Mouse (Mus musculus): ENCODE data around the gene Fam110a. TPM values are rescaled to one million over a fixed set of nuclear protein-coding genes. Genes with fewer than 3 reads are reported as not detected.
A peak's percentile ranks its signal among the peaks of the same experiment; 100 is the strongest.

Gene Fam110a
- polyA plus RNA-seq, 1 experiment from 2014 or later, result 75.2 TPM

- no peak overlapping the region; the same call in 1 of the 2 replicates for H3K9ac ChIP-seq (replicated peaks)
- 6% methylated on average over 22 of the region's 22 CpGs for WGBS
- peaks cover 36% of the 10 kb centered on the region for H3K27me3 ChIP-seq
- peaks cover 19% of the 10 kb centered on the region for H3K4me1 ChIP-seq
- no peaks in the 10 kb centered on the region for H3K9me3 ChIP-seq
- H3K36me3 ChIP-seq, result no peaks in the 10 kb centered on the region
- peak overlapping the region; percentile 38 for H3K4me2 ChIP-seq (replicated peaks)
- H3K27ac ChIP-seq (replicated peaks), result no peak overlapping the region
- H3K4me3 ChIP-seq, result peak overlapping the region; percentile 19
- ATAC-seq (replicated peaks), result peak; percentile 35; the same call in 1 of the 2 replicates
Measured at GRCm38 (mm10) chr2:151994350-151995122, 14.5 kb upstream of the Fam110a start.

GRCm38 (mm10) chr2:151991446-151991845 lies 11.4 kb upstream of the Fam110a start:
- WGBS, result 38% methylated on average over 5 of the region's 5 CpGs
- ATAC-seq (replicated peaks), result no peak
- peaks cover 16% of the 10 kb centered on the region for H3K27me3 ChIP-seq

GRCm38 (mm10) chr2:151990985-151991394 lies 11.0 kb upstream of the Fam110a start:
- WGBS, result 17% methylated on average over 1 of the region's 1 CpGs
- ATAC-seq (replicated peaks), result peak; percentile 60
- no peaks in the 10 kb centered on the region for H3K36me3 ChIP-seq
- H3K4me2 ChIP-seq (replicated peaks), result no peak overlapping the region
- H3K4me1 ChIP-seq, result peaks cover 15% of the 10 kb centered on the region; the same call in 1 of the 2 replicates
- H3K27me3 ChIP-seq, result peaks cover 12% of the 10 kb centered on the region
- peak overlapping the region; percentile 56 for H3K27ac ChIP-seq (replicated peaks)
- H3K9me3 ChIP-seq, result no peaks in the 10 kb centered on the region
- H3K9ac ChIP-seq (replicated peaks), result no peak overlapping the region
- no peak overlapping the region for H3K4me3 ChIP-seq

More at GRCm38 (mm10) chr2:151991446-151991845, 11.4 kb upstream of the Fam110a start:
- peaks cover 17% of the 10 kb centered on the region for H3K4me1 ChIP-seq
- no peak overlapping the region for H3K4me3 ChIP-seq
- peak overlapping the region; percentile 56 for H3K27ac ChIP-seq (replicated peaks)
- no peak overlapping the region for H3K9ac ChIP-seq (replicated peaks)
- H3K4me2 ChIP-seq (replicated peaks), result no peak overlapping the region
- H3K9me3 ChIP-seq, result no peaks in the 10 kb centered on the region
- no peaks in the 10 kb centered on the region for H3K36me3 ChIP-seq

GRCm38 (mm10) chr2:151988978-151989377 lies 9.0 kb upstream of the Fam110a start:
- H3K4me2 ChIP-seq (replicated peaks), result no peak overlapping the region
- no peaks in the 10 kb centered on the region for H3K27me3 ChIP-seq
- no peak overlapping the region for H3K9ac ChIP-seq (replicated peaks)
- no peak overlapping the region for H3K4me3 ChIP-seq
- H3K4me1 ChIP-seq, result peaks cover 10% of the 10 kb centered on the region; the same call in 1 of the 2 replicates
- WGBS, result 64% methylated on average over 2 of the region's 2 CpGs
- H3K9me3 ChIP-seq, result no peaks in the 10 kb centered on the region
- no peak overlapping the region for H3K27ac ChIP-seq (replicated peaks)
- ATAC-seq (replicated peaks), result no peak
- H3K36me3 ChIP-seq, result no peaks in the 10 kb centered on the region

GRCm38 (mm10) chr2:151986958-151987357 lies 6.9 kb upstream of the Fam110a start:
- H3K4me1 ChIP-seq, result peaks cover 10% of the 10 kb centered on the region; the same call in 1 of the 2 replicates
- no peaks in the 10 kb centered on the region for H3K9me3 ChIP-seq
- 81% methylated on average over 8 of the region's 8 CpGs for WGBS
- no peak overlapping the region for H3K27ac ChIP-seq (replicated peaks)
- no peak for ATAC-seq (replicated peaks)
- H3K36me3 ChIP-seq, result no peaks in the 10 kb centered on the region
- H3K4me2 ChIP-seq (replicated peaks), result no peak overlapping the region
- H3K9ac ChIP-seq (replicated peaks), result no peak overlapping the region
- H3K4me3 ChIP-seq, result no peak overlapping the region
- no peaks in the 10 kb centered on the region for H3K27me3 ChIP-seq

GRCm38 (mm10) chr2:151985426-151986172 lies 5.6 kb upstream of the Fam110a start:
- no peaks in the 10 kb centered on the region for H3K9me3 ChIP-seq
- H3K4me2 ChIP-seq (replicated peaks), result no peak overlapping the region
- H3K27ac ChIP-seq (replicated peaks), result no peak overlapping the region
- H3K9ac ChIP-seq (replicated peaks), result no peak overlapping the region
- no peaks in the 10 kb centered on the region for H3K36me3 ChIP-seq
- ATAC-seq (replicated peaks), result no peak
- H3K4me3 ChIP-seq, result no peak overlapping the region
- WGBS, result 83% methylated on average over 7 of the region's 7 CpGs
- peaks cover under 1% of the 10 kb centered on the region; the same call in 1 of the 2 replicates for H3K4me1 ChIP-seq
- no peaks in the 10 kb centered on the region for H3K27me3 ChIP-seq

- WGBS, result 58% methylated on average over 9 of the region's 9 CpGs
- Histone ChIP-seq H3K4me1 (peaks cover 13% of the 10 kb centered on the region), H3K36me3 (no peaks in the 10 kb centered on the region), H3K27ac (replicated peaks) (no peak overlapping the region), H3K9ac (replicated peaks) (no peak overlapping the region), H3K27me3 (no peaks in the 10 kb centered on the region), H3K4me3 (no peak overlapping the region), H3K9me3 (no peaks in the 10 kb centered on the region), H3K4me2 (replicated peaks) (no peak overlapping the region)
- ATAC-seq (replicated peaks), result no peak
Measured at GRCm38 (mm10) chr2:151984019-151984418, 4.0 kb upstream of the Fam110a start.

- Histone ChIP-seq H3K4me2 (replicated peaks) (no peak overlapping the region), H3K27ac (replicated peaks) (no peak overlapping the region), H3K36me3 (no peaks in the 10 kb centered on the region), H3K9me3 (no peaks in the 10 kb centered on the region), H3K4me1 (peaks cover 29% of the 10 kb centered on the region), H3K4me3 (no peak overlapping the region), H3K27me3 (no peaks in the 10 kb centered on the region), H3K9ac (replicated peaks) (no peak overlapping the region)
- ATAC-seq (replicated peaks), result no peak
Measured at GRCm38 (mm10) chr2:151982476-151982875, 2.5 kb upstream of the Fam110a start.

GRCm38 (mm10) chr2:151981268-151981667 lies 1.2 kb upstream of the Fam110a start:
- Histone ChIP-seq H3K9me3 (no peaks in the 10 kb centered on the region), H3K4me2 (replicated peaks) (no peak overlapping the region), H3K27ac (replicated peaks) (no peak overlapping the region), H3K4me3 (no peak overlapping the region), H3K4me1 (peaks cover 30% of the 10 kb centered on the region), H3K27me3 (no peaks in the 10 kb centered on the region), H3K9ac (replicated peaks) (no peak overlapping the region), H3K36me3 (no peaks in the 10 kb centered on the region)
- WGBS, result 85% methylated on average over 6 of the region's 6 CpGs
- ATAC-seq (replicated peaks), result no peak

- no peaks in the 10 kb centered on the region for H3K36me3 ChIP-seq
- peak overlapping the region; percentile 81 for H3K4me3 ChIP-seq
- WGBS, result 23% methylated on average over 3 of the region's 3 CpGs
- H3K4me1 ChIP-seq, result peaks cover 34% of the 10 kb centered on the region
- ATAC-seq (replicated peaks), result peak; percentile 47; the same call in 1 of the 2 replicates
- H3K9me3 ChIP-seq, result no peaks in the 10 kb centered on the region
- H3K27ac ChIP-seq (replicated peaks), result peak overlapping the region; percentile 67
- H3K4me2 ChIP-seq (replicated peaks), result peak overlapping the region; percentile 90
- no peaks in the 10 kb centered on the region for H3K27me3 ChIP-seq
- H3K9ac ChIP-seq (replicated peaks), result peak overlapping the region; percentile 78
Measured at GRCm38 (mm10) chr2:151980355-151980693, 305 bp upstream of the Fam110a start.

- Histone ChIP-seq H3K27ac (replicated peaks) (no peak overlapping the region), H3K9me3 (no peaks in the 10 kb centered on the region), H3K9ac (replicated peaks) (no peak overlapping the region), H3K36me3 (no peaks in the 10 kb centered on the region), H3K4me3 (no peak overlapping the region), H3K27me3 (no peaks in the 10 kb centered on the region), H3K4me2 (replicated peaks) (peak overlapping the region; percentile 90), H3K4me1 (peaks cover 45% of the 10 kb centered on the region)
- 72% methylated on average over 6 of the region's 6 CpGs for WGBS
- no peak for ATAC-seq (replicated peaks)
Measured at GRCm38 (mm10) chr2:151978494-151978893, 1.5 kb downstream of the Fam110a start.

- Histone ChIP-seq H3K27ac (replicated peaks) (no peak overlapping the region), H3K27me3 (no peaks in the 10 kb centered on the region), H3K9me3 (no peaks in the 10 kb centered on the region), H3K9ac (replicated peaks) (0 out of 2 replicates have a peak overlapping the region, but pooled peaks have one; percentile 5), H3K4me3 (no peak overlapping the region), H3K4me1 (peaks cover 52% of the 10 kb centered on the region), H3K4me2 (replicated peaks) (no peak overlapping the region; the same call in 1 of the 2 replicates), H3K36me3 (no peaks in the 10 kb centered on the region)
- WGBS, result 85% methylated on average over 4 of the region's 4 CpGs
- no peak for ATAC-seq (replicated peaks)
Measured at GRCm38 (mm10) chr2:151977689-151978440, 2.2 kb downstream of the Fam110a start.

Measured in forebrain, embryonic 15.5 days (tissue).